Mouse (Mus musculus) ZHBTc4 (cell line): ENCODE results near the gene Nprl2.

ENCODE experiments used
- DNase-seq: peaks from one replicate; pipeline ENCODE4 v3.0.0-alpha.2; 2011; ENCODE audit warnings: low read depth, low spot score

Nprl2 gene

DNA sequence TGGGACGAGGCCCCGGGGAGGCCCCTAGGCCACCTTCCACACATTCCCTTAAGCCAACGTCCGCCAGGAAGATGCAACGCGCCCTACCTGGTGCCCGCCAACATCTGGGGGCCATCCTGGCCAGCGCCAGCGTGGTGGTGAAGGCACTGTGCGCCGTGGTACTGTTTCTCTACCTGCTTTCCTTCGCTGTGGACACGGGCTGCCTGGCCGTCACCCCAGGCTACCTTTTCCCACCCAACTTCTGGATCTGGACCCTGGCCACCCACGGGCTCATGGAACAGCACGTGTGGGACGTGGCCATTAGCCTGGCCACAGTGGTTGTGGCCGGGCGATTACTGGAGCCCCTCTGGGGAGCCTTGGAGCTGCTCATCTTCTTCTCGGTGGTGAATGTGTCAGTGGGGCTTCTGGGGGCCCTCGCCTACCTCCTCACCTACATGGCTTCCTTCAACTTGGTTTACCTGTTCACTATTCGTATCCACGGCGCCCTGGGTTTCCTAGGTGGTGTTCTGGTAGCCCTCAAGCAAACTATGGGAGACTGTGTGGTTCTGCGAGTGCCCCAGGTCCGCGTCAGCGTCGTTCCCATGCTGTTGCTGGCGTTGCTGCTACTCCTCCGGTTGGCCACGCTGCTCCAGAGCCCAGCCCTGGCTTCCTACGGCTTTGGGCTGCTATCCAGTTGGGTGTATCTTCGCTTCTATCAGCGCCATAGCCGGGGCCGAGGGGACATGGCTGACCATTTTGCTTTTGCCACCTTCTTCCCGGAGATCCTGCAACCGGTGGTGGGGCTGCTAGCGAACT, 7.4 kb upstream of the Nprl2 start:
- DNase-seq = no peak

DNA sequence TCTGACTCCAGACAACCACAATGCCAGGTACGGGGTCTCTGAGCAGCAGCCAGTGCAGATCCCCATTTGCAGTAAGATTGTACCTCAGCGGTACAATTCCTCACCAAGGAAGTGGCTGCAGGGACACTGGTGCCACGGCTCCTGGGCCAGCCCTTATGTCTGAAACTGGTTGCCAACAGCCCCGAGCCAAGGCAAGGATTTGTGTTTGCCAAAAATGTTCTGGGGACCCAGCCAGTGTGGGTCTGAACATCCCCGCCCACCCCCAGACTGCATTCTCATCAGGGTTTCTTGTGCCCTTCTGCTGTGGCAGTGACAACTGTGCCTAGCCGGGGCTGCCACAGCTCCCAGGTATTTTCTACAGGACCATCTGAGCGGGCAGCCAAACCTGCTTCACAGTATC, 3.8 kb upstream of the Nprl2 start:
- no peak for DNase-seq

DNA sequence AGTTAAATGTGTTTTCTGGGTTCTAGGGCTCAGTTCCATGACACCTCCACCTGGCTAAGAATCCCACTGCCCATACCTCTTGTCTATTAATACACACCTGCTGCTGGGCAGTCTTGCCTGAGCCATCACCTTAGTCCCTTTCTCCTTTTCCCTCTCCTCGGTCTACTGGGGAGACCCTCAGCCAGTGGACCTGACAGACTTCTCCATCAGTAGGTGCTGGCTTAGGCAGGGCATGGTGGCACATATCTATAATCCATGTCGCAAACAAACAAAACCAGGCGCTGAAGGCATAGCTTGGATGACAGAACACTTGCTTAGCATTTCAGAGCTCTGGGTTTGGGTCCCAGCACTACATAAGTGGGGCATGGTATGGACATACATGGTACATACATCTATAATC, 3.3 kb upstream of the Nprl2 start:
- no peak for DNase-seq

DNA sequence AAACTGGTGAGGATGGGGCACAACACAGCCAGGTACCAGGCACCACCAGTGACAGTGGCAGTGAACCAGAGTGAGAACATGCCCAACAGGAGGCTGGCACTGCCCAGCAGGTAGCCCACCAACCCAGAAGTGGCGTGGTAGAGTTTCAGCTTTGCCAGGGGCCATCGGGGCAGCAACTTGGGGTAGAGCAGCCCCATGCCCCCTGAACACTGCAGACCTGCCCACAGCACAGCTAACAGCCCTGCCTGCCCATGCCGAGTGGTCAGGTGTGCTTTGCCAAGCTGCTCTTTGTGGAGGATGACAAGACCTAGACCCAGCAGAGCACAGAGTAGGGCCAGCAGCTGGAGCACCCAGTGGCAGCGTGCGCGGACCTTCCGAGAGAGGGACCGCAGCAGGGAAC, 2.1 kb upstream of the Nprl2 start:
- no peak for DNase-seq

DNA sequence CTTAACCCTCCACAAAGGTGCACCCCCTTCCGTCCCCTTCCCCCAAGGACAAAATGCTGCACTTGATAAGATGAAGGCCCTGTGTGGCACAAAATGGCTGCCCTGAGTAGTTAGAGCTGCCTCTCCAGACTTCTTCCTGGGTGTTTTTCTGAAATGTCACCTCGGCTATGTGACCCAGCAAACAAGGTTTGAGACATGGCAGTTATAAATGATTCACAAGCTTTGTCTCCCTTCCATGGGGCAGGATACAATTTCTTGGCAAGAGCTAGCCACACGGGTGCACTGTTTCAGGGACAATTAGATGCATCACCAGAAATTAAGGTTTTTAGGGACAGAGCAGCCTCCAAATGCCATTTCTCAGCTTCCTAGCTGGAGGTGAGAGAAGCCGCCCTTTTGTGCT, 1.6 kb upstream of the Nprl2 start:
- no peak for DNase-seq

DNA sequence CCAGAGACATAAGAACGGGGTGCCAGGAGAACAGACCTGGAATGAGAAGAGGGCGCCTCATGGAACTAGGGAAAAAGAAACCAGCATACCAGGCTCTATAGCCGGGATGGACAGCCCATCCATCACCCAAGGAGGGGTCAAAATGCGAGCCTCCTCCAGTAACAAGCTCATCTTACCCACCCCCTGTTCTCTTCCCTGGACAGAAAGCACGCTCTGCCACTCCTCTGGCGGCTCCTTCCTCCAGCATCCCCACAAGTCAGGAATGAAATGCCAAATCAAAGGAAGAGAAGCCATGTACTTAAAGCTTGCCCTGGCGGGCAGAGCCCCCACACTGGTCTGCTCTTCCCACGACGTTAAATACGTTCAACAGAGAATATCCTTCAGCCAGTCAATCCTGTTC, 1.0 kb upstream of the Nprl2 start:
- no peak for DNase-seq

DNA sequence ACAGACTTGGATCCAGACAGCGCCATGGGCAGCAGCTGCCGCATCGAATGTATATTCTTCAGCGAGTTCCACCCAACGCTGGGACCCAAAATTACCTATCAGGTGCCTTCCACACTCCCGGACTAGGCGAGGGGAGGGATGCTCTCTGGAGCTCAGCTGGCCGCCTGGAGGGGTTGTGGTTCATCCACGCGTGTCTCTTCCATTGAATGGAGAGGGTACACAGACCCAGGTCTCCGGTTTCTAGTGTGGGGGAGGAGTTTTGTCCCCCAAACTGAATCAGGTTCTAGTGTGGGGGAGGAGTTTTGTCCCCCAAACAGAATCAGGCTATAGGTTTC, 293 bp downstream of the Nprl2 start:
- no peak for DNase-seq

DNA sequence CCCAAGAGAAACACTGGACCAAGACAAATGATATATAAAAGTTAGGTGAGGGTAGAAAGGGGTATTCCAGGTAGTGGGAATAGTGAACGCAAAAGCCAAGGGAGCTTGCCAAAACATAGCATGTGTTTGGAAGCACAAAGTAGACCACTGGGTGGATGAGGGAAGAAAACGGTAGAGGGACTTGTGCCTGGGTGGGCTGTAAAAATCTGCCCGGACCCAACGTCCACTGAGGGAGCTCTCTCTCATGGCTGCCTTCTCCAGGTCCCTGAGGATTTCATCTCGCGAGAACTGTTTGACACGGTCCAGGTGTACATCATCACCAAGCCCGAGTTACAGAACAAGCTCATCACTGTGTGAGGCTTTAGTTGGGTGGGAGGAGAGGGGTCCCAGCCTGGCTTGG, 695 bp downstream of the Nprl2 start:
- peak; percentile 54 for DNase-seq

DNA sequence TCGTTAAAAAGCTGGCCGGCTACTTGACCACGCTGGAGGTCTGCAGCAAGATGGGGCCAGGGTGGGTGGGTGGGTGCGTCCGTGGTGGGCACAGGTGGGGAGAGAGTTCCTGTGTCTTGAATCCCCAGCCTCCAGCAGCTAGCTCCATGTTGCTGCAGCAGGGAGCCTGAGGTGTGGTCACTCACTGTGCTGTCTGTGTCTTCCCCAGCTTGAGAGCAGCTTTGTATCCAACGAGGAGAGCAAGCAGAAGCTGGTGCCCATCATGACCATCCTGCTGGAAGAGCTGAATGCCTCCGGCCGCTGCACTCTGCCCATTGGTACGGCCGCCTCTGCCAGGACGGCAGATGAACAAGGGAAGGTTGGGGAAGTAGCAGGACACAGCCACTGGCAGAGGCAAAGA, 1.3 kb downstream of the Nprl2 start:
- no peak for DNase-seq

DNA sequence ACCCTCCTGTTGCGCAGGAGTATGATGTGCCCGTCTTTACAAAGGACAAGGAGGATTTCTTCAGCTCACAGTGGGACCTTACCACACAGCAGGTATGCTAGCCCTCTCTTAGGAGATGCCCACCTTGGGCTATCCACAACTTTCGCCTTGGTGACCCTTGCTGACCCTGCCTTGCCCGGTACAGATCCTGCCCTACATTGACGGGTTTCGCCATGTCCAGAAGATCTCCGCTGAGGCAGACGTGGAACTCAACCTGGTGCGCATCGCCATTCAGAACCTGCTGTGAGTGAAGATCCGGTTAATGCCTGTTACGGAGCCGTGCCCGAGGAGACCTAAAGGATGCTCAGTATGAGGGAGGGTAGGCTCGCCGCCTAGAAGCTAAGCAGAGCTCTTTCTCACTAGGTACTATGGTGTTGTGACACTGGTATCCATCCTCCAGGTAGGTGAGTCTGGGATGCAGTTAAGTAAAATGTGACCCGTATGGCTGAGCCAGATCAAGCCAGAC, 2.2 kb downstream of the Nprl2 start:
- DNase-seq = no peak

DNA sequence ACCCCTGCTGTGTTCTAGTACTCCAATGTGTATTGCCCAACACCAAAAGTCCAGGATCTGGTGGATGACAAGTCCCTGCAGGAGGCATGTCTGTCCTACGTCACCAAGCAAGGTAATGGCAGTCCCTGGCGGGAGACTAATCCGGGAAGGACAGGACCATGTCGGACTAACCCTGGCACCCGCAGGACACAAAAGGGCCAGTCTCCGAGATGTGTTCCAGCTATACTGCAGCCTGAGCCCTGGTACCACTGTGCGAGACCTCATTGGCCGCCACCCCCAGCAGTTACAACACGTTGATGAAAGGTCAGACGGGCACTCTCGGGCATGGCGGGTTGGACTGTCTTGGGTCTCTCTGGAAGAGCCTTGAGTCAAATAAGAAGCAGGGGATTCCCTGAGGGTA, 2.7 kb downstream of the Nprl2 start:
- no peak for DNase-seq

DNA sequence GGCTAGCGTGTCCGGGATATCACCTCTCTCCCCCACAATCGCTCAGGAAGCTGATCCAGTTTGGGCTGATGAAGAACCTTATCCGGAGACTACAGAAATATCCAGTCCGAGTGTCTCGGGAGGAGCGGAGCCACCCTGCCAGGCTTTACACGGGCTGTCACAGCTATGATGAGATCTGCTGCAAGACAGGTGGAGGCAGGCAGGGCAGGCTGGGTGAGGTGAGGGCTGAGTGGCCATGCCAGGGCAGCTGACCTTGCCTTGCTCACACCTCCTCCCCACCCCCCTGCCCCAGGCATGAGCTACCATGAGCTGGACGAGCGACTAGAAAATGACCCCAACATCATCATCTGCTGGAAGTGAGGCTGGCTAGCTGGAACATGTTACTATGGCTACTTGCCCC, 3.2 kb downstream of the Nprl2 start:
- DNase-seq = no peak

DNA sequence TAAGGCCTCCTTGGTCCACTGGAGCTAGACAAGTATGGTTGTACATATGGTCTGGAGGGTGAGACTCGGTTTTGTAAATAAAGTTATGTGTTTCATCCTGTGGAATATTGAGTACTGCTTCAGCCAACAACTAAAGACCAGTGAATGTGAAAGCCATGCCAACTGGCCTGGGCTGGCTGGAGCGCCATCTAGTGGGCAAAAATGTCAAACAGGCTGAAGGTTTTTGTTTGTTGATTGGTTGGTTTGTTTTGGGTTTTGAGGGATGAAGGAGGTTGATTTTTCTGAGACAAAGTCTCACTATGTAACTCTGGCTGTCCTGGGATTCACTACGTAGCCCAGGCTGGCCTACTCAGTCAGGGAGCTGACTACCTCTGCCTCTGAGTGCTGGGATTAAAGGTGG, 3.6 kb downstream of the Nprl2 start:
- DNase-seq = peak; percentile 83

DNA sequence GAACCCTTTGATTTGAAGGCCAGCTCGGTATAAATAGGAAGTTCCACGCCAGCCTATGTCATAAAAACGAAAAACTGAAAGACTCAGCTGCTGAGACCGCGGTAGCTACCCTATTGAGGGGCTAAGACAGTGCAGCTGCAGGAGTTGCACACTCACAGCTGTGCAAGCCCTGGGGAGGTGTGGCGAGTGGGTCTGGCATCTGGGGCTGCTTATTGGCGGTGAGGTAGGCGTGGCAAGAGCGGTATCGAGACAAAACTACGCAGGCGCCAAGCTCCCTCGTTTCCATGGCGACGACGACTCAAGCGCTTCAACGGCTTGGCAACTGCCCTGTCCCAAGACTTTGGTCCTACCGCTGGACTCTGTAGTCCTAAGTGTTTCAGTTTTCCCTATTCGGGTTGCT, 5.0 kb downstream of the Nprl2 start, which contains the start of gene Zmynd10:
TSS of gene Zmynd10 (plus strand) at position 273 of the 400 bp plus-strand sequence.
- peak; percentile 90 for DNase-seq

DNA sequence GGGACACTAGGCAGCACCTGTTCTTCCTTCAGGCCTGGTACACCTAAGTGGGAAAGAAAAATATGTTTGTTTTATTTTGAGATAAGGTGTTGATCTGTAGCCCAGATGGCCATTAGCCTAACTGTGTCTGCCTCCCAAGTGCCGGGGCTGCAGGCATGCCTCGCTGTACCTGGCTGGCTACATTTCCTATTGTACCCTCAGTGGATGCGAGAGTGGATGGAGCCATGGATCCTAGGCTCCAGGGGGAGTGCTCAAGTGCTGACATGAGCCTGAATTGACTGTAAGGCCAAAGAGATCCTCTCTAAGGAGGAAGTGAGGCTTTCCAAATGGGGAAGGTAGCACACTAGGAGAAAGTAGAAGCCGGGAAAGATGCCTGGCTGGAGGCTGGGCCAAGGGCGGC, 5.9 kb downstream of the Nprl2 start:
- DNase-seq = no peak

DNA sequence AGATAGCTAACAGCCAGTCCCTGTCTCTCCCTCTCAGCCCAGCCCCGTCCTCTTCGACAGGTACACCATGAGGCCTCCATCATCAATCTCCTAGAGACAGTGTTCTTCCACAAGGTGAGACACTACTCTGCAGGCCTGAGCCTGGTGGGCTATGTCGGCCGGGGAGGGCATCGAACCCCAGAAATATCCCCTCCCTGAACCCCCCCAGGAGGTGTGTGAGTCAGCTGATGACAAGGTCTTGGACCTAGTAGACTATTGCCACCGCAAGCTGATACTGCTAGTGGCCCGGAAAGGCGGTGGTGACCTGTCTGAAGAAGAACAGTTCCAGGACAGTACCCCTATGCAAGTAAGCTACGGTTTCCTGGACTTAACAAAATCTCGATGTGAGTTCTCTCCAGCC, 6.8 kb downstream of the Nprl2 start:
- DNase-seq = no peak

DNA sequence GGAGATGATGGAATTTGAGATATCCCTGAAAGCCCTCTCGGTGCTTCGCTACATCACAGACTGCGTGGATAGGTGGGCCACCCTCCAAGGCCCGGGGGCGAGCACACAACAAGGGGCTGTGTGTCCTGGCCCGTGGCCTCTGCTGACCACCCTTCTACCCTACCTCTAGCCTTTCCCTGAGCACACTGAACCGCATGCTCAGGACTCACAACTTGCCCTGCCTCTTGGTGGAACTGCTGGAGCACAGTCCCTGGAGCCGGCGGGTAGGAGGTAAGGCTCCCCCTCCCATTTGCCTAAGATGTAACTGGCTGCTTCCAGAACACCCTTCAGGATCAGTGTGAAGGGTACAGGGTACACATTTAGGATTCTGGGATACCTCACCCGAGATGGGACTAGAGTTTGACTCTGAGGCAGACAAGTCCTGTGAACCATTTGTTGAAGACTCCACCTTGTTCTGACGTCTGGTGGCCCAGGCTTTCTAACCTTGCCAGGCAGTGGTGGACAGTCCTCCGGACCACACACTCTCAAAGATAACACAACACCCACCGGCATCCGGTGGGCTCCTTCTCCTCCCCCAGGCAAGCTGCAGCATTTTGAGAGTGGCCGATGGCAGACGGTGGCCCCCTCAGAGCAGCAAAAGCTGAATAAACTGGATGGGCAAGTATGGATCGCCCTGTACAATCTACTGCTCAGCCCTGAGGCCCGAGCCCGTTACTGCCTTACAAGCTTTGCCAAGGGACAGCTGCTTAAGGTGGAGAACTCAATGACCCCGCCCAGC, 7.5 kb downstream of the Nprl2 start:
- DNase-seq = no peak

DNA sequence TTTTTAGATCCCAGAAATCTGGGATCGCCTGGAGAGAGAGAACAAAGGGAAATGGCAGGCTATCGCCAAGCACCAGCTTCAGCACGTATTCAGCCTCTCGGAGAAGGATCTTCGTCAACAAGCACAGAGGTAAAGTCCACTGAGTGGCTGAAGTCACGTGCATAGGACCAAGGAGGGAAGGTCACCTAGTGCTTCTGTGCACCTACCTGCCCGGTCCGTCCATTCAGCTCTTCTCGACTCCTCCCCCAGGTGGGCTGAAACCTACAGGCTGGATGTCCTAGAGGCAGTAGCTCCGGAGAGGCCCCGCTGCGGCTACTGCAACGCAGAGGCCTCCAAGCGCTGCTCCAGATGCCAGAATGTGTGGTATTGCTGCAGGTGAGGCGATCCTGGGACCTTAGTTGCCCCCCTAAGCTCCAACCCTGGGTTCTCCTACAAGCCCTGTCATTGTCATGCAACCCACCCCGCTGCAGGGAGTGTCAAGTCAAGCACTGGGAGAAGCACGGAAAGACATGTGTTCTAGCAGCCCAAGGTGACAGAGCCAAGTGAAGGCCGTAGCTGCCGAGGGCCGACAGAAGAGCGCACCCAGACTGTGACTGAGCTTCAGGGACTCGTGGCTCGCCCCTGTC, 8.6 kb downstream of the Nprl2 start:
- peak; percentile 60 for DNase-seq

DNA sequence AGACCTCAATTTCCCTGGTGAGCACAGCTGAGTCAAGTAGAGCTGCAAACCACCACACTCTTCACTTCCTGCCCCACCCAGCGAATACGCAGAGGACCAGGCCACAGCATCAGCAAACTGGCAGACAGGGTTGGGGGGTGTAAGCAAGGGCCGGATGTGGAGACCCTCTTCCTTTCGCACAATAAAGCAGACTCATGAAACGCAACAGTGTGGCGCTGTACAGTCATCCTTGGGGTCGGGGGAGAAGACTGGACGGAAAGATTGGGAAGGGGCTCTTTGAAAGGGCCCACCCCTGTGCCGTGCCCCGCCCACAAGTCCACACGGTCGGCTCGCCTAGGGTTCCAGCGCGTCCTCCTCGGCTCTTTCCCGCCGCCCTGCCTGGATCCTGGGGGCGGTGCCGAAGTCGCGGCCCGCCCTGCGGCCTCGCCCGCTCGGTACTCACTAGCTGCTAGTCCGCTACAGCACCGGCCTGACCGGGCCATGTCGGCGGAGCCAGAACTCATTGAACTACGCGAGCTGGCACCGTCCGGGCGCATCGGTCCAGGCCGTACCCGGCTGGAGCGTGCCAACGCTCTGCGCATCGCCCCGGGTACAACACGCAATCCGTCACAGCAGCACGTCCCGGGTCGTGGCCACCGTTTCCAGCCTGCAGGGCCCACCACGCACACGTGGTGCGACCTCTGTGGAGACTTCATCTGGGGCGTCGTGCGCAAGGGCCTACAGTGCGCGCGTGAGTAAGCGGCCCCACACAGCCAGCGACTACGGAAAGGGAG, 9.3 kb downstream of the Nprl2 start, which contains the start of gene Rassf1:
TSS of gene Rassf1 (plus strand) at position 439 of the 773 bp plus-strand sequence.
- peak; percentile 63 for DNase-seq

DNA sequence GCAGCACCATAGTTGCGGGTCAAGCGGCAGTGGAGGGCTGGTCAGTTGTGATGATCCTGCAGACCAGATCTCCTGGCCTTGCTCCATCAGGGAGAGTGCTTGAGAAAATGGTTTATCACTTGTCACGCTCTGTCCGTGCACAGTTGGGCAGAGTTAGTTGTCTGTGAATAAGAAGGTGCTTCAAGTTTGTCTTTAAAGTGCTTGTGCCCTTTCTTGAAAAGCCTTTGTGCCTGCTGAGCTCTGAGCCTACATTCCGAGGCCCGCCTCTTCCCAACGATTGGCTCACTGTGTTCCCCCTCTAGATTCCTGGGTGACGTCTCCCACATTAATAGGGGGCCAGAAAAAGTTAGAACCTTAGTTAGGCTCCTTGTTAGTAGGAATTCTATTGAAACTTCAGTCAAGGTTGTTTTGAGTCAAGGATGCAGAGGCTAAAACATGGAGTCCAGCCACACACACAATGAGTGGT, 9.9 kb downstream of the Nprl2 start:
- DNase-seq = no peak

DNA sequence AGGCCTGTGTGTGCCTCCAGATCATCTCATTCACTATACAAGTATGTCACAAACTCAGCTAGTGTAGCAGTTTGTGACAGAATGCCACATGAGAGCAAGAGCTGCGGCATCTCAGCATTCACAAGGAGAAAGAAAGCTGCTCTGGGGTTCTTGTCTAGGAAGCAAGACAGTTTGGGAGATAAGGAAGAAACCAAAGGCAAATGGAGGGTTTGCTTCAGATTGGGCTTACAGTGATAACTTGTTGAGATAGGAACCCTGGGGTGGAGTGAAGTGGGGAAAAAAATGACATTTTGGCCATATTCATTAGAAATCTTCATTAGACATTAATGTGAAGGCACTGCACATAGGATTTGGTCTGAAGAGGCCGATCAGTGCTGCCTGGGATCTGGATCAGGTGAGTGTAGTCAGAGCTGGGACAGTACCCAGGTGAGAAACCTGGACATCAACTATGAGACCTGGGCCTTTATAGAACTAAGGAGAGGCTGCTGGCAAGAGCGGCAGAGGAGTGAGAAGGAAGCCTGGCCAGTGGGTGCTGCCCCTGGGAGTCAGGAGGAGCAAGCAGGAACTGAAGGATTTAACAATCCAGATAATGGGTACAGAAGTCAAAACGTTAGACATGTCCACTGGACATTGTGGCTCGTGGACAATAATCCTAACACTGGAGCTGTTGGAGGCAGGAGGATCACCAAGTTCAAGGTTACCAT, 10.8 kb downstream of the Nprl2 start:
- no peak for DNase-seq
